Mouse (Mus musculus) adrenal gland, adult 2 months (tissue): ENCODE data around the gene Pappa. TPM values are rescaled to one million over a fixed set of nuclear protein-coding genes. Genes with fewer than 3 reads are reported as not detected.

Source experiments
- DNase-seq: peaks from one replicate; pipeline ENCODE4 v3.0.0; 2021
- polyA plus RNA-seq: library from polyadenylated mRNA; depleted of rRNA; stranded (reverse); fragments of >200 nt; gene quantifications from 2 replicates; pipeline ENCODE4 v1.2.3, GENCODE M21; 2012
- total RNA-seq, 2 experiments: library from RNA; stranded (reverse); gene quantifications; 2 replicates each; pipeline ENCODE4 v1.2.3; 2021

Gene Pappa
- total and polyA plus RNA-seq, 3 experiments = 0.02 to 0.45 (median 0.37) TPM

GRCm38 (mm10) chr4:65328486-65329308, 204.7 kb downstream of the Pappa start:
- DNase-seq = no peak

- DNase-seq = no peak
Observed at GRCm38 (mm10) chr4:65333718-65334117, 209.7 kb downstream of the Pappa start.

GRCm38 (mm10) chr4:65341766-65342165, 217.8 kb downstream of the Pappa start:
- no peak for DNase-seq

- no peak for DNase-seq
Observed at GRCm38 (mm10) chr4:65350521-65350920, 226.5 kb downstream of the Pappa start.

GRCm38 (mm10) chr4:65354580-65354979, 230.6 kb downstream of the Pappa start:
- DNase-seq = no peak

GRCm38 (mm10) chr4:65367135-65367534, 243.2 kb downstream of the Pappa start:
- DNase-seq = no peak

GRCm38 (mm10) chr4:65372731-65373130, 248.8 kb downstream of the Pappa start:
- peak; percentile 26 for DNase-seq

GRCm38 (mm10) chr4:65373841-65374240, 249.9 kb downstream of the Pappa start:
- DNase-seq = no peak

GRCm38 (mm10) chr4:65376571-65376970, 252.6 kb downstream of the Pappa start:
- no peak for DNase-seq

- no peak for DNase-seq
Observed at GRCm38 (mm10) chr4:65379461-65379860, 255.5 kb downstream of the Pappa start.

GRCm38 (mm10) chr4:65383070-65383469, 259.1 kb downstream of the Pappa start:
- no peak for DNase-seq

- no peak for DNase-seq
Observed at GRCm38 (mm10) chr4:65391001-65391400, 267.0 kb downstream of the Pappa start.

- no peak for DNase-seq
Observed at GRCm38 (mm10) chr4:65396806-65397205, 272.8 kb downstream of the Pappa start.

- DNase-seq = no peak
Observed at GRCm38 (mm10) chr4:65399457-65399856, 275.5 kb downstream of the Pappa start.

GRCm38 (mm10) chr4:65402286-65402685, 278.3 kb downstream of the Pappa start:
- peak; percentile 23 for DNase-seq

GRCm38 (mm10) chr4:65402836-65403634, 279.1 kb downstream of the Pappa start:
- DNase-seq = no peak
